Comparison of ENCODE assay signal across 27 mouse cellular contexts in the genomic region with DNA sequence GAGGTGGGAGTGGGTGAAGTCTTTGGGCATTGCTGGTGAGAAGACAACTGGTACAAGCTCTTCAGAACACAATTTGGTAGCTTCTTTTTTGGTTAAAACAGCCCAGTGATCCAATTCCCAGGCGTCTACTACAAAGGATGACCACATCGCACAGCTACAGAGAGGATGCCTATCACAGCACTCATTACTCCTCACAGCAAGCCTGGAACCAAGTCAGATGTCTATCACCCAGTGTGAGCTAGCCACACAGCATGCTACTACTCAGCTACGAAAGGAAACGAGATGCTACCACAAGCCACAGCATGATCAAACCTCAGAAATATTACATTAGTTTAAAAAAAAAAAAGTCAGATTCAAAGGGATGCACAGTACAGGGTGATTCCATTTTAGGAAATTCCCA. TPM values are rescaled to one million over a fixed set of nuclear protein-coding genes. Genes with fewer than 3 reads are reported as not detected.
DNase-seq lines count a peak whose midpoint lies in the region; ATAC-seq and TF ChIP-seq lines count a peak whose summit lies in the region.
"Had no signal": no experiment of that assay in that cellular context is flagged by ENCODE, and none has a peak within 500 bp of the region (broad histone marks: within the 10 kb centered on the region; RNA-seq: fewer than 3 reads in every experiment).

No protein-coding gene starts in this region.

- ATAC-seq in cerebellum, adult (ENCODE audit: insufficient number of reproducible peaks, low FRiP score, low TSS enrichment): 0 out of 2 replicates have a peak, but pooled peaks have one; percentile 63
- ATAC-seq in megakaryocyte progenitor cell, adult 5-6 weeks (replicated peaks; ENCODE audit: poor library complexity): 0 out of 2 replicates have a peak, but pooled peaks have one; percentile 42
- ATAC-seq: forebrain, embryonic 16.5 days; hindbrain, embryonic 16.5 days had no signal

- H3K27ac ChIP-seq in layer of hippocampus, adult 2 months: peak overlapping the region; percentile 1; the same call in 1 of the 2 replicates
- H3K27ac ChIP-seq: embryonic facial prominence, embryonic 10.5 days; embryonic facial prominence, embryonic 15.5 days; heart, adult 2 months; kidney, embryonic 15.5 days; liver, embryonic 14.5 days; midbrain, embryonic 10.5 days; neural tube, embryonic 13.5 days; stomach, embryonic 15.5 days had no signal

- TF ChIP-seq CTCF in layer of hippocampus, adult 2 months (conservative IDR thresholded peaks at IDR 0.05): no peak

- DNase-seq in cerebellum, adult 9-10 months: no peak
- no peak for DNase-seq in layer of hippocampus, adult 2 months (ENCODE audit: low spot score in 2 of 2)
- DNase-seq in layer of hippocampus, adult 9-11 months: no peak
- DNase-seq in NIH3T3 (ENCODE audit: low read depth): peak; percentile 53
- DNase-seq in spleen, postnatal 14 days (ENCODE audit: low spot score in 2 of 2): no peak
- no peak for DNase-seq in heart, adult 8-10 months (ENCODE audit: low spot score)
- DNase-seq: adrenal gland, adult 8-10 months; cerebellum, adult 11 months; gastrocnemius, postnatal 25 days; heart, adult 2 months; heart, postnatal 14 days; kidney, adult 18-20 months; kidney, postnatal 25 days; liver; lung, adult 2 months; lung, postnatal 14 days had no signal

- no peak overlapping the region for H3K4me3 ChIP-seq in layer of hippocampus, adult 2 months
- H3K4me3 ChIP-seq: embryonic facial prominence, embryonic 10.5 days; embryonic facial prominence, embryonic 15.5 days; heart, adult 2 months; kidney, embryonic 15.5 days; midbrain, embryonic 10.5 days; neural tube, embryonic 13.5 days; stomach, embryonic 15.5 days had no signal

RNA-seq across cellular contexts. Expression of gene Ralgps1, which starts 29.1 kb away (rescaled TPM):
- total RNA-seq in layer of hippocampus, adult 2 months (2021): 10 to 100 TPM; 68.2 TPM
- total RNA-seq in megakaryocyte progenitor cell, adult 5-6 weeks (2015): 1.7 and 2.4 TPM in 2 replicates
- total RNA-seq in megakaryocyte progenitor cell, adult 5-6 weeks (2017): 0.42 and 0.68 TPM in 2 replicates
- 1 to 10 TPM; 6.2 to 7.0 (median 6.4) TPM for total RNA-seq in heart, adult 8-10 months (2022)

Comparison
In these comparisons a context has a peak if more than half of its experiments do, and no peak if none do; other contexts are left out.
1. RNA of gene Ralgps1, which starts 29.1 kb away (total RNA-seq): 68.2 TPM in layer of hippocampus, adult 2 months; 6.2 to 7.0 TPM in heart, adult 8-10 months and 0.42 to 2.4 TPM in megakaryocyte progenitor cell, adult 5-6 weeks; every median in the first group is over 4 times any median in the second.